Mouse (Mus musculus) cerebellum, adult 2 months (tissue): ENCODE measurements around the gene Atrnl1.

ENCODE experiments used
- CTCF ChIP-seq: fragments of 200-500 bp; IDR thresholded peaks from 2 replicates; pipeline ENCODE4 v1.5.1; 2011; ENCODE audit warnings: low read depth, mild to moderate bottlenecking, control low read depth, low read length, moderate library complexity, borderline replicate concordance; ENCODE audit not compliant: insufficient read depth
- POLR2A ChIP-seq: fragments of 200-500 bp; IDR thresholded peaks from 2 replicates; pipeline ENCODE4 v1.6.1; 2011; ENCODE audit warnings: low read length, control low read depth, borderline replicate concordance; ENCODE audit not compliant: insufficient read depth

- TF ChIP-seq CTCF: no peak
- no peak for TF ChIP-seq POLR2A
Observed at GRCm38 (mm10) chr19:57658111-57659091, 47.6 kb downstream of the Atrnl1 start.
